Mouse (Mus musculus) neural tube, embryonic 15.5 days (tissue): ENCODE results near the gene Thada. TPM values are rescaled to one million over a fixed set of nuclear protein-coding genes. Genes with fewer than 3 reads are reported as not detected.
A peak's percentile ranks its signal among the peaks of the same experiment; 100 is the strongest.

Experiments
- ATAC-seq: fragments of 200-750 bp; cut with Nextera tagmentation; 2 replicates; pipeline ENCODE4 v1.8.0; 2017; ENCODE audit warnings: mild to moderate bottlenecking, moderate TSS enrichment, moderate library complexity; ENCODE audit not compliant: low FRiP score
- H3K27ac ChIP-seq: fragments of 300-500 bp; sonication (generic); replicated peaks from 2 replicates; pipeline ENCODE4 v1.5.1; 2015; ENCODE audit warnings: mild to moderate bottlenecking, inconsistent platforms
- H3K27me3 ChIP-seq: fragments of 300-500 bp; sonication (generic); replicated peaks from 2 replicates; pipeline ENCODE4 v1.6.1; 2015; ENCODE audit warnings: inconsistent platforms
- H3K36me3 ChIP-seq: fragments of 300-500 bp; sonication (generic); 2 replicates; pipeline ENCODE4 v1.6.1; 2015; ENCODE audit warnings: inconsistent platforms
- H3K4me1 ChIP-seq: fragments of 300-500 bp; sonication (generic); 2 replicates; pipeline ENCODE4 v1.6.1; 2015; ENCODE audit warnings: inconsistent platforms
- H3K4me2 ChIP-seq: fragments of 300-500 bp; sonication (generic); 2 replicates; pipeline ENCODE4 v1.6.1; 2015; ENCODE audit warnings: inconsistent platforms, mild to moderate bottlenecking, moderate library complexity
- H3K4me3 ChIP-seq: fragments of 300-500 bp; sonication (generic); replicated peaks from 2 replicates; pipeline ENCODE4 v1.5.1; 2015; ENCODE audit warnings: mild to moderate bottlenecking, inconsistent platforms
- H3K9ac ChIP-seq: fragments of 300-500 bp; sonication (generic); replicated peaks from 2 replicates; pipeline ENCODE4 v1.6.1; 2015; ENCODE audit warnings: mild to moderate bottlenecking, inconsistent platforms
- H3K9me3 ChIP-seq: fragments of 300-500 bp; sonication (generic); replicated peaks from 2 replicates; pipeline ENCODE4 v1.6.1; 2016; ENCODE audit warnings: inconsistent platforms
- WGBS: fragments of 180-500 bp; shearing (Covaris S2); methylation state at CpG from one replicate; pipeline ENCODE4 v1.1.7; 2015; ENCODE audit warnings: mixed read lengths; 5-methylcytosine and 5-hydroxymethylcytosine counted together
- polyA plus RNA-seq: library from polyadenylated mRNA; unstranded; fragments of >200 nt; fragmentation: Nextera tagmentation; extraction: Ambion mirVana; gene quantifications from 2 replicates; pipeline ENCODE4 v1.2.1, GENCODE M21; 2015

Thada gene
- polyA plus RNA-seq, 1 experiment from 2014 or later = 7.0 TPM

- peaks cover 19% of the 10 kb centered on the region for H3K4me1 ChIP-seq
- peaks cover 10% of the 10 kb centered on the region; the same call in 1 of the 2 replicates for H3K27me3 ChIP-seq
- no peak overlapping the region for H3K27ac ChIP-seq
- ATAC-seq = no peak
- H3K4me3 ChIP-seq = no peak overlapping the region
- H3K9me3 ChIP-seq = no peaks in the 10 kb centered on the region
- H3K9ac ChIP-seq = no peak overlapping the region
- WGBS = 8% methylated on average over 8 of the region's 8 CpGs
- no peak overlapping the region for H3K4me2 ChIP-seq
- no peaks in the 10 kb centered on the region for H3K36me3 ChIP-seq
Measured at GRCm38 (mm10) chr17:84177481-84177880, 288.5 kb downstream of the Thada start.

- H3K4me1 ChIP-seq = peaks cover 13% of the 10 kb centered on the region
- ATAC-seq = no peak
- no peak overlapping the region for H3K27ac ChIP-seq
- no peak overlapping the region for H3K4me3 ChIP-seq
- H3K9me3 ChIP-seq = no peaks in the 10 kb centered on the region
- WGBS = 88% methylated on average over 7 of the region's 7 CpGs
- H3K4me2 ChIP-seq = no peak overlapping the region
- H3K9ac ChIP-seq = no peak overlapping the region
- peaks cover under 1% of the 10 kb centered on the region; the same call in 1 of the 2 replicates for H3K27me3 ChIP-seq
- H3K36me3 ChIP-seq = no peaks in the 10 kb centered on the region
Measured at GRCm38 (mm10) chr17:84176446-84176845, 289.6 kb downstream of the Thada start.

GRCm38 (mm10) chr17:84175196-84175595, 290.8 kb downstream of the Thada start:
- peaks cover 3% of the 10 kb centered on the region; the same call in 1 of the 2 replicates for H3K4me1 ChIP-seq
- H3K9me3 ChIP-seq = no peaks in the 10 kb centered on the region
- H3K4me2 ChIP-seq = no peak overlapping the region
- 98% methylated on average over 17 of the region's 17 CpGs for WGBS
- ATAC-seq = no peak
- no peaks in the 10 kb centered on the region for H3K27me3 ChIP-seq
- H3K27ac ChIP-seq = no peak overlapping the region
- H3K9ac ChIP-seq = no peak overlapping the region
- H3K4me3 ChIP-seq = no peak overlapping the region
- no peaks in the 10 kb centered on the region for H3K36me3 ChIP-seq

- Histone ChIP-seq H3K27me3 (no peaks in the 10 kb centered on the region), H3K4me2 (no peak overlapping the region), H3K36me3 (no peaks in the 10 kb centered on the region), H3K4me3 (no peak overlapping the region), H3K9me3 (no peaks in the 10 kb centered on the region), H3K9ac (no peak overlapping the region), H3K27ac (no peak overlapping the region), H3K4me1 (no peaks in the 10 kb centered on the region)
- ATAC-seq = no peak
- 96% methylated on average over 4 of the region's 4 CpGs for WGBS
Measured at GRCm38 (mm10) chr17:84167377-84167776, 298.6 kb downstream of the Thada start.

GRCm38 (mm10) chr17:84166135-84166860, 299.7 kb downstream of the Thada start:
- no peak overlapping the region for H3K4me3 ChIP-seq
- no peak overlapping the region for H3K4me2 ChIP-seq
- no peaks in the 10 kb centered on the region for H3K27me3 ChIP-seq
- no peak for ATAC-seq
- H3K9me3 ChIP-seq = no peaks in the 10 kb centered on the region
- no peak overlapping the region for H3K27ac ChIP-seq
- H3K9ac ChIP-seq = no peak overlapping the region
- 87% methylated on average over 9 of the region's 9 CpGs for WGBS
- H3K36me3 ChIP-seq = no peaks in the 10 kb centered on the region
- peaks cover 2% of the 10 kb centered on the region for H3K4me1 ChIP-seq

DNA sequence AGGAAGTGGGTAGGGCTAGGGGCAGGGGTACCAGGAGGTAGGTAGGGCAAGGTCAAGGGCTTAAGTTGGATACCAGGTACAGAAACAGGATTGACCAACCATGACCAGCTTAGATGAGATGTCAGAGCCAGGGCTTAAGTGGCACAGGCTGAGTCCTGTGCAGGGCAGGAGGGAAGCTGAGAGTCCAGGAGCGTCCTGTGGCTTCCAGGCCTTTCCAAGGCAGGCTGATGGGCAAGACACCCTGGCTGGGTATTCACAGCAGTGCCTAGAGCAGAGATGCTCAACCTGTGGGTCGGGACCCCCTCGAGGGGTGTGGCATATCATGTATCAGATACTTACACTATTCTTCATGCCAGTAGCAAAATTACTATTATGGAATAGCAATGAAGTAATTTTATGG, 300.3 kb downstream of the Thada start:
- no peak for ATAC-seq
- H3K9ac ChIP-seq = no peak overlapping the region
- no peak overlapping the region for H3K4me2 ChIP-seq
- H3K27ac ChIP-seq = no peak overlapping the region
- no peaks in the 10 kb centered on the region for H3K9me3 ChIP-seq
- H3K36me3 ChIP-seq = no peaks in the 10 kb centered on the region
- no peaks in the 10 kb centered on the region for H3K27me3 ChIP-seq
- no peak overlapping the region for H3K4me3 ChIP-seq
- 90% methylated on average over 3 of the region's 3 CpGs for WGBS
- peaks cover 5% of the 10 kb centered on the region for H3K4me1 ChIP-seq

DNA sequence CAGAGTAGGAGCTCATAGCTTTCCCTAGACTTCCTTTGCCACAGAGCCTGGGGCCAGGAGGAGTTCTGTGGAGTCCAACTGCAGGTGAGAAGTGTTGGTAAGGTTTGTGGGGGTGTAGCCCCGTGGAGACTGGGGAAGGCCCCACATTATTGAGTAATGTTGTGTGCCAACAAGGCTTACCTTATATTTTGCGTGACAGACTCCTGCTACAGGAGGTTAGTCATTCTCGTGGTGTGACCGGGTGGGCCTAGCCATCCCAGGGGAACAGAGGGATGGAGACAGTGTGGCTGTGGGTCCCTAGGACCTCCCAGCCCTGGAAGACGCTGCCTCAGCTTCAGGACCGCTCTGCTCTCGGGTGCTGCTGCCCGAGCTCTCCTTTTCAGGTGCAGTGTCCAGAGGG, 301.9 kb downstream of the Thada start:
- H3K9me3 ChIP-seq = no peaks in the 10 kb centered on the region
- peaks cover 6% of the 10 kb centered on the region for H3K4me1 ChIP-seq
- no peak overlapping the region for H3K4me3 ChIP-seq
- 81% methylated on average over 8 of the region's 8 CpGs for WGBS
- H3K4me2 ChIP-seq = no peak overlapping the region
- no peak for ATAC-seq
- no peaks in the 10 kb centered on the region for H3K27me3 ChIP-seq
- no peak overlapping the region for H3K27ac ChIP-seq
- H3K36me3 ChIP-seq = no peaks in the 10 kb centered on the region
- H3K9ac ChIP-seq = no peak overlapping the region

DNA sequence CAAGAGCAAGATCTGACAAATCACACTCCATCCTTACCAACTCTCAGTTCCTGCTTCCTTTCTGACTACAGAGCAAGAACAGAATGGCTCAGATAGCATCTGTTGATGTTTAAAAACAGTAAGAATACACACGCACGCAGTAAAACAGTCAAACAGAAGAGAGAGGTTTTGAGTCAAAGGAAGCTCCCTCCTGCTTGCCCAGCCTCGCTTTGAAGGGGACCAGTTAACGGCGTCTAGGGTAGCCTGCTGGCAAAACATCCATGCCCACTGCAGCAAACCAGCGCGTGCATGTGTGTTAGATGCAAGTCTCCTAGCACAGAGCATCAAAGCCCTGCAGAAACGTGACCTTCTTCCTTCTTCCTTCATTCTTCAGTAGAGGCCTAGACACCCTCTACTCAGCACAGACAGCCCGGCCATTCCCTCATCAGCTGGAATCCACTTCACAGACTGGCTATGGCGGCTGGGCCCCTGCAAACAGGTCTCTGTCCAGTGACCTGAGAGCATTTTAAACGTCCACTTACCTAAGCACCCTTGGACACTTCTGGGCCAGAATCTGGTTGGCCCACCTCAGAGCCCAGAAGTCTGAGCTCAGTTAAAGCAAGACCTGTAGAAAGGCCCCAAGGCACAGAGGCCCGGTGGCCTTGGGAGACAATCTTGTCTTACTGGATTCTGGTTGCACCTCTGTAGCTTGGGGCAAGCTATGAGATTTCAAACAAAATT, 302.8 kb downstream of the Thada start:
- no peaks in the 10 kb centered on the region for H3K27me3 ChIP-seq
- H3K4me2 ChIP-seq = no peak overlapping the region
- 81% methylated on average over 12 of the region's 12 CpGs for WGBS
- H3K27ac ChIP-seq = no peak overlapping the region
- H3K4me1 ChIP-seq = peaks cover 10% of the 10 kb centered on the region
- ATAC-seq = no peak
- H3K36me3 ChIP-seq = no peaks in the 10 kb centered on the region
- no peak overlapping the region for H3K4me3 ChIP-seq
- no peak overlapping the region for H3K9ac ChIP-seq
- no peaks in the 10 kb centered on the region for H3K9me3 ChIP-seq

- Histone ChIP-seq H3K9me3 (no peaks in the 10 kb centered on the region), H3K27me3 (peaks cover 8% of the 10 kb centered on the region), H3K27ac (0 out of 2 replicates have a peak overlapping the region, but pooled peaks have one; percentile 37), H3K9ac (no peak overlapping the region), H3K36me3 (no peaks in the 10 kb centered on the region), H3K4me2 (no peak overlapping the region), H3K4me1 (peaks cover 10% of the 10 kb centered on the region), H3K4me3 (no peak overlapping the region)
- 87% methylated on average over 8 of the region's 8 CpGs for WGBS
- ATAC-seq = no peak
Measured at GRCm38 (mm10) chr17:84162211-84162760, 303.7 kb downstream of the Thada start.

- Histone ChIP-seq H3K27ac (peak overlapping the region; percentile 37; the same call in 1 of the 2 replicates), H3K4me3 (no peak overlapping the region), H3K27me3 (peaks cover 16% of the 10 kb centered on the region), H3K9ac (no peak overlapping the region), H3K9me3 (no peaks in the 10 kb centered on the region), H3K36me3 (no peaks in the 10 kb centered on the region), H3K4me2 (no peak overlapping the region), H3K4me1 (peaks cover 11% of the 10 kb centered on the region)
- 57% methylated on average over 6 of the region's 6 CpGs for WGBS
- ATAC-seq = peak; percentile 53; the same call in 1 of the 2 replicates
Measured at GRCm38 (mm10) chr17:84161231-84161854, 304.7 kb downstream of the Thada start.

DNA sequence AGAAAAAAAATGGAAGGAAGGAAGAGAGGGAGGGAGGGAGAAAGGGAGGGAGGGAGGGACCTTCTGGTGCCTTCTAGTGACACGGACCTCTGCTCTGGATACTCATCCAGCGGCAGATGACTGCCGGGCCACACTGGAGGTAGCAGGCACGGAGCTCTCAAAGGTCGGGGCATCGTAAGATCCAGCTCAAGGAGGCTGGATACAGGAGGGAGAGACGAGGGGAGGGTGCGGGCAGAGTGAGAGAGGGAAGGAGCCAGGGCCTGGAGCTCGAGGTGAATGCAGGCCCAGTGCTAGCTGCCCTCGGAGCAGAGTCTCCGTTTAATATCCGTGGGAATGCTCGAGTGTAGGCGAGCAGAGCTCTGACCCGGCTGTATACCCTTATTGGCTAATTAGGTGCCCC, 307.1 kb downstream of the Thada start:
- no peaks in the 10 kb centered on the region for H3K36me3 ChIP-seq
- H3K4me1 ChIP-seq = peaks cover 13% of the 10 kb centered on the region
- no peaks in the 10 kb centered on the region for H3K9me3 ChIP-seq
- no peak overlapping the region for H3K4me3 ChIP-seq
- peaks cover 16% of the 10 kb centered on the region for H3K27me3 ChIP-seq
- ATAC-seq = no peak
- no peak overlapping the region for H3K4me2 ChIP-seq
- no peak overlapping the region for H3K27ac ChIP-seq
- WGBS = 57% methylated on average over 15 of the region's 15 CpGs
- H3K9ac ChIP-seq = no peak overlapping the region
